Mouse (Mus musculus): ENCODE measurements around the gene Flywch1. TPM values are rescaled to one million over a fixed set of nuclear protein-coding genes. Genes with fewer than 3 reads are reported as not detected.

The Flywch1 gene
- polyA plus RNA-seq, 1 experiment from 2014 or later = 24.2 TPM

GRCm38 (mm10) chr17:23761155-23761554 lies 10.2 kb downstream of the Flywch1 start:
- Histone ChIP-seq H3K27me3 (ENCODE audit: control insufficient read depth, insufficient read depth, low read length) (no peaks in the 10 kb centered on the region), H3K4me3 (ENCODE audit: low read depth, low read length) (no peak overlapping the region), H3K9me3 (ENCODE audit: control insufficient read depth, low read length) (no peaks in the 10 kb centered on the region), H3K36me3 (ENCODE audit: control insufficient read depth, insufficient read depth, low read length) (peaks cover 16% of the 10 kb centered on the region), H3K27ac (replicated peaks) (no peak overlapping the region), H3K9ac (ENCODE audit: low read length) (no peak overlapping the region), H3K4me2 (replicated peaks; ENCODE audit: low read depth) (no peak overlapping the region), H3K4me1 (replicated peaks; ENCODE audit: control insufficient read depth, insufficient read depth) (no peaks in the 10 kb centered on the region)
- TF ChIP-seq CTCF (IDR thresholded peaks at IDR 0.05; ENCODE audit: low read depth) (no peak), EP300 (optimal IDR thresholded peaks at IDR 0.05) (no peak)
- DNase-seq (ENCODE audit: low spot score) (no peak), ATAC-seq (ENCODE audit: low FRiP score, low TSS enrichment) (no peak)
- WGBS = 94% methylated on average over 3 of the region's 3 CpGs

- no peak overlapping the region for H3K4me3 ChIP-seq (ENCODE audit: low read depth, low read length)
- 94% methylated on average over 9 of the region's 9 CpGs for WGBS
- no peak overlapping the region for H3K4me2 ChIP-seq (replicated peaks; ENCODE audit: low read depth)
Observed at GRCm38 (mm10) chr17:23760231-23760630, 11.2 kb downstream of the Flywch1 start.

GRCm38 (mm10) chr17:23758801-23759200 lies 12.6 kb downstream of the Flywch1 start:
- no peaks in the 10 kb centered on the region for H3K9me3 ChIP-seq (ENCODE audit: control insufficient read depth, low read length)
- no peak overlapping the region for H3K4me3 ChIP-seq (ENCODE audit: low read depth, low read length)
- ATAC-seq (ENCODE audit: low FRiP score, low TSS enrichment) (no peak), DNase-seq (ENCODE audit: low spot score) (no peak)
- WGBS = 86% methylated on average over 8 of the region's 8 CpGs
- H3K4me2 ChIP-seq (replicated peaks; ENCODE audit: low read depth) = no peak overlapping the region
- TF ChIP-seq EP300 (optimal IDR thresholded peaks at IDR 0.05) (no peak), CTCF (IDR thresholded peaks at IDR 0.05; ENCODE audit: low read depth) (no peak)
- no peak overlapping the region for H3K27ac ChIP-seq (replicated peaks)
- H3K9ac ChIP-seq (ENCODE audit: low read length) = no peak overlapping the region
- no peaks in the 10 kb centered on the region for H3K27me3 ChIP-seq (ENCODE audit: control insufficient read depth, insufficient read depth, low read length)
- peaks cover 21% of the 10 kb centered on the region for H3K36me3 ChIP-seq (ENCODE audit: control insufficient read depth, insufficient read depth, low read length)
- no peaks in the 10 kb centered on the region for H3K4me1 ChIP-seq (replicated peaks; ENCODE audit: control insufficient read depth, insufficient read depth)

More at GRCm38 (mm10) chr17:23760231-23760630, 11.2 kb downstream of the Flywch1 start:
- Histone ChIP-seq H3K27ac (replicated peaks) (no peak overlapping the region), H3K27me3 (ENCODE audit: control insufficient read depth, insufficient read depth, low read length) (no peaks in the 10 kb centered on the region), H3K36me3 (ENCODE audit: control insufficient read depth, insufficient read depth, low read length) (peaks cover 21% of the 10 kb centered on the region), H3K9me3 (ENCODE audit: control insufficient read depth, low read length) (no peaks in the 10 kb centered on the region), H3K9ac (ENCODE audit: low read length) (no peak overlapping the region), H3K4me1 (replicated peaks; ENCODE audit: control insufficient read depth, insufficient read depth) (no peaks in the 10 kb centered on the region)
- TF ChIP-seq CTCF (IDR thresholded peaks at IDR 0.05; ENCODE audit: low read depth) = no peak
- DNase-seq (ENCODE audit: low spot score) = no peak
- ATAC-seq (ENCODE audit: low FRiP score, low TSS enrichment) = no peak

- TF ChIP-seq EP300 (optimal IDR thresholded peaks at IDR 0.05) = no peak
- no peak for TF ChIP-seq CTCF (IDR thresholded peaks at IDR 0.05; ENCODE audit: low read depth)
- Histone ChIP-seq H3K36me3 (ENCODE audit: control insufficient read depth, insufficient read depth, low read length) (peaks cover 31% of the 10 kb centered on the region), H3K9ac (ENCODE audit: low read length) (no peak overlapping the region), H3K27me3 (ENCODE audit: control insufficient read depth, insufficient read depth, low read length) (no peaks in the 10 kb centered on the region), H3K4me2 (replicated peaks; ENCODE audit: low read depth) (no peak overlapping the region), H3K4me1 (replicated peaks; ENCODE audit: control insufficient read depth, insufficient read depth) (no peaks in the 10 kb centered on the region), H3K4me3 (ENCODE audit: low read depth, low read length) (no peak overlapping the region), H3K27ac (replicated peaks) (no peak overlapping the region), H3K9me3 (ENCODE audit: control insufficient read depth, low read length) (no peaks in the 10 kb centered on the region)
- no peak for DNase-seq (ENCODE audit: low spot score)
- WGBS = 92% methylated on average over 9 of the region's 9 CpGs
- no peak for ATAC-seq (ENCODE audit: low FRiP score, low TSS enrichment)
Observed at GRCm38 (mm10) chr17:23757581-23757980, 13.8 kb downstream of the Flywch1 start.

- DNase-seq (ENCODE audit: low spot score) (no peak), ATAC-seq (ENCODE audit: low FRiP score, low TSS enrichment) (0 out of 2 replicates have a peak, but pooled peaks have one; percentile 22)
- TF ChIP-seq EP300 (optimal IDR thresholded peaks at IDR 0.05) (no peak), CTCF (IDR thresholded peaks at IDR 0.05; ENCODE audit: low read depth) (no peak)
- no peaks in the 10 kb centered on the region for H3K4me1 ChIP-seq (replicated peaks; ENCODE audit: control insufficient read depth, insufficient read depth)
- H3K4me3 ChIP-seq (ENCODE audit: low read depth, low read length) = no peak overlapping the region
- no peaks in the 10 kb centered on the region for H3K9me3 ChIP-seq (ENCODE audit: control insufficient read depth, low read length)
- WGBS = 83% methylated on average over 13 of the region's 13 CpGs
- H3K9ac ChIP-seq (ENCODE audit: low read length) = no peak overlapping the region
- H3K27me3 ChIP-seq (ENCODE audit: control insufficient read depth, insufficient read depth, low read length) = no peaks in the 10 kb centered on the region
- H3K36me3 ChIP-seq (ENCODE audit: control insufficient read depth, insufficient read depth, low read length) = peaks cover 29% of the 10 kb centered on the region
- H3K27ac ChIP-seq (replicated peaks) = 0 out of 2 replicates have a peak overlapping the region, but pooled peaks have one; percentile 24
- H3K4me2 ChIP-seq (replicated peaks; ENCODE audit: low read depth) = no peak overlapping the region
Observed at GRCm38 (mm10) chr17:23755689-23756088, 15.7 kb downstream of the Flywch1 start.

- Histone ChIP-seq H3K27me3 (ENCODE audit: control insufficient read depth, insufficient read depth, low read length) (peaks cover 4% of the 10 kb centered on the region; the same call in 1 of the 2 replicates), H3K9me3 (ENCODE audit: control insufficient read depth, low read length) (no peaks in the 10 kb centered on the region), H3K27ac (replicated peaks) (0 out of 2 replicates have a peak overlapping the region, but pooled peaks have one; percentile 20), H3K36me3 (ENCODE audit: control insufficient read depth, insufficient read depth, low read length) (peaks cover 10% of the 10 kb centered on the region; the same call in 1 of the 2 replicates), H3K4me3 (ENCODE audit: low read depth, low read length) (peak overlapping the region; percentile 14; the same call in 1 of the 2 replicates), H3K4me2 (replicated peaks; ENCODE audit: low read depth) (peak overlapping the region; percentile 43), H3K9ac (ENCODE audit: low read length) (peak overlapping the region; percentile 45; the same call in 1 of the 2 replicates), H3K4me1 (replicated peaks; ENCODE audit: control insufficient read depth, insufficient read depth) (peaks cover 12% of the 10 kb centered on the region; the same call in 1 of the 2 replicates)
- 78% methylated on average over 11 of the region's 11 CpGs for WGBS
- DNase-seq (ENCODE audit: low spot score) (no peak), ATAC-seq (ENCODE audit: low FRiP score, low TSS enrichment) (no peak)
- TF ChIP-seq CTCF (IDR thresholded peaks at IDR 0.05; ENCODE audit: low read depth) = no peak
- TF ChIP-seq EP300 (optimal IDR thresholded peaks at IDR 0.05) = no peak
Observed at GRCm38 (mm10) chr17:23749400-23750191, 21.8 kb downstream of the Flywch1 start.
